Mouse (Mus musculus) hindbrain, embryonic 16.5 days (tissue): ENCODE results near the gene Sprr2j-ps. TPM values are rescaled to one million over a fixed set of nuclear protein-coding genes. Genes with fewer than 3 reads are reported as not detected.

Experiments
- ATAC-seq: fragments of 200-750 bp; cut with Nextera tagmentation; 2 replicates; pipeline ENCODE4 v1.8.0; 2017; ENCODE audit warnings: moderate TSS enrichment, moderate library complexity
- H3K27ac ChIP-seq: fragments of 300-500 bp; sonication (generic); 2 replicates; pipeline ENCODE4 v1.5.1; 2014; ENCODE audit warnings: low read depth, mild to moderate bottlenecking, control low read depth, low read length, moderate library complexity
- H3K27me3 ChIP-seq: fragments of 300-500 bp; sonication (generic); replicated peaks from 2 replicates; pipeline ENCODE4 v1.6.1; 2014; ENCODE audit warnings: low read length; ENCODE audit not compliant: control insufficient read depth, insufficient read depth
- H3K36me3 ChIP-seq: fragments of 300-500 bp; sonication (generic); 2 replicates; pipeline ENCODE4 v1.6.1; 2014; ENCODE audit warnings: mild to moderate bottlenecking, low read length, moderate library complexity, mixed read lengths; ENCODE audit not compliant: control insufficient read depth, insufficient read depth
- H3K4me1 ChIP-seq: fragments of 300-500 bp; sonication (generic); 2 replicates; pipeline ENCODE4 v1.6.1; 2014; ENCODE audit warnings: low read depth, low read length; ENCODE audit not compliant: control insufficient read depth, insufficient read depth
- H3K4me2 ChIP-seq: fragments of 300-500 bp; sonication (generic); 2 replicates; pipeline ENCODE4 v1.6.1; 2014; ENCODE audit warnings: mild to moderate bottlenecking, low read length, control low read depth, moderate library complexity
- H3K4me3 ChIP-seq: fragments of 300-500 bp; sonication (generic); 2 replicates; pipeline ENCODE4 v1.5.1; 2014; ENCODE audit warnings: mild to moderate bottlenecking, low read length, control low read depth, moderate library complexity
- H3K9ac ChIP-seq: fragments of 300-500 bp; sonication (generic); 2 replicates; pipeline ENCODE4 v1.6.1; 2014; ENCODE audit warnings: low read depth, mild to moderate bottlenecking, control low read depth, low read length, moderate library complexity
- H3K9me3 ChIP-seq: fragments of 300-500 bp; sonication (generic); 2 replicates; pipeline ENCODE4 v1.6.1; 2014; ENCODE audit warnings: mild to moderate bottlenecking, low read length, moderate library complexity; ENCODE audit not compliant: control insufficient read depth
- WGBS: fragments of 180-500 bp; shearing (Covaris S2); extraction: QIAGEN DNeasy Blood & Tissue Kit; methylation state at CpG from one replicate; pipeline ENCODE4 v1.1.7; 2014; 5-methylcytosine and 5-hydroxymethylcytosine counted together
- polyA plus RNA-seq: library from polyadenylated mRNA; unstranded; fragments of >200 nt; fragmentation: Nextera tagmentation; extraction: Ambion mirVana; gene quantifications from 2 replicates; pipeline ENCODE4 v1.2.1, GENCODE M21; 2015

Gene Sprr2j-ps
- polyA plus RNA-seq, result not detected in 2 replicates

- Histone ChIP-seq H3K4me1 (no peaks in the 10 kb centered on the region), H3K36me3 (no peaks in the 10 kb centered on the region), H3K27ac (no peak within 1 kb of the TSS), H3K27me3 (no peaks in the 10 kb centered on the region), H3K9ac (no peak within 1 kb of the TSS), H3K4me3 (no peak within 1 kb of the TSS), H3K9me3 (no peaks in the 10 kb centered on the region), H3K4me2 (no peak within 1 kb of the TSS)
- 96% methylated on average over 2 of the region's 2 CpGs for WGBS
- no peak for ATAC-seq
Observed at GRCm38 (mm10) chr3:92417782-92418181, at the start of gene Sprr2j-ps. Sprr2j-ps (plus strand) TSS chr3:92418082.

- no peaks in the 10 kb centered on the region for H3K9me3 ChIP-seq
- no peak overlapping the region for H3K9ac ChIP-seq
- H3K4me1 ChIP-seq, result no peaks in the 10 kb centered on the region
- no peaks in the 10 kb centered on the region for H3K27me3 ChIP-seq
- H3K27ac ChIP-seq, result no peak overlapping the region
- ATAC-seq, result no peak
- H3K4me2 ChIP-seq, result no peak overlapping the region
- no peak overlapping the region for H3K4me3 ChIP-seq
- H3K36me3 ChIP-seq, result no peaks in the 10 kb centered on the region
- 77% methylated on average over 2 of the region's 2 CpGs for WGBS
Observed at GRCm38 (mm10) chr3:92373613-92374012, 44.3 kb upstream of the Sprr2j-ps start.

DNA sequence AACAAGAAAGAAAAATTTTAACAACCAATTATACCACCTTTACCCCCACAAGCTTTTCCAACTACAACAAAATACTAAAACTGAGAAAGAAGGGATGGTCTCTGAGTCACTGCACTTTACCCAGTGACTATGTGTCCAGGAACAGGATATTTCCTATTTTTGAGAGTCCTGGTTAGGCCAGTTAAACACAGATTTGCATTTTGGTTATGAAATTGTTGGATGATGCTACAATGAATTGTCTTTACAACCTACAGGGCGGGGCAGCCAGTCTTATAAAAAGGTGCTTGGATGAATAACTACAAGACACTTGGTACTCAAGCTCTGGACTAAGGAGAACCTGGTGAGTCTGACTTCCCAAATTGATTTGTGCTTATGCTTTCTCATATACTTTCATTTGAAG, 32.5 kb upstream of the Sprr2j-ps start, which contains the start of gene Sprr2h:
Gene Sprr2h, plus strand, starts transcription at position 301 of the 400 bp plus-strand sequence.
- no peak within 1 kb of the TSS for H3K27ac ChIP-seq
- H3K4me1 ChIP-seq, result no peaks in the 10 kb centered on the region
- H3K36me3 ChIP-seq, result no peaks in the 10 kb centered on the region
- no peak within 1 kb of the TSS for H3K4me3 ChIP-seq
- 81% methylated on average over 1 of the region's 1 CpGs for WGBS
- H3K27me3 ChIP-seq, result no peaks in the 10 kb centered on the region
- no peak for ATAC-seq
- no peaks in the 10 kb centered on the region for H3K9me3 ChIP-seq
- no peak within 1 kb of the TSS for H3K4me2 ChIP-seq
- no peak within 1 kb of the TSS for H3K9ac ChIP-seq

DNA sequence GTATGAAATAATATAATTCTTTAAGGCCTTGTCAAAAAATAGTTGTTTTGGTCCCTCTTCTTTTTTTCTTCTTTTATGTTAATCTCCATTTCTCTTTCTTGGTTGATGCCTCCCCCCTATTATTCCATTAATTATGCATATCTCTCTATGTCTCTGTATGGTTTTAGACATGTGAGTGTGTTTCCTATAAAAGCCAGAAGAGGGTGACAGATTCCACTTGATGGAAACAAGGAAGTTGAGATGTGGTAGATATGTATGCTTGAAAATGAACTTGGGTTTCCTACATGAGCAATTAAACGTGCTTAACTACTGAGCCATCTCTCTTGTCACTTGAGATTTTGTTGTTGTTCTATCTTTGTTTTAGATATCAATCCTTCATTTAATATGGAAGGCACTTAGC, 23.6 kb upstream of the Sprr2j-ps start:
- no peak overlapping the region for H3K4me3 ChIP-seq
- H3K9ac ChIP-seq, result no peak overlapping the region
- 56% methylated on average over 1 of the region's 1 CpGs for WGBS
- no peak for ATAC-seq
- no peak overlapping the region for H3K27ac ChIP-seq
- no peaks in the 10 kb centered on the region for H3K4me1 ChIP-seq
- no peaks in the 10 kb centered on the region for H3K9me3 ChIP-seq
- no peaks in the 10 kb centered on the region for H3K36me3 ChIP-seq
- H3K4me2 ChIP-seq, result no peak overlapping the region
- no peaks in the 10 kb centered on the region for H3K27me3 ChIP-seq

- no peaks in the 10 kb centered on the region for H3K9me3 ChIP-seq
- no peak within 1 kb of the TSS for H3K9ac ChIP-seq
- no peak for ATAC-seq
- H3K4me1 ChIP-seq, result no peaks in the 10 kb centered on the region
- H3K4me3 ChIP-seq, result no peak within 1 kb of the TSS
- H3K36me3 ChIP-seq, result no peaks in the 10 kb centered on the region
- H3K27me3 ChIP-seq, result no peaks in the 10 kb centered on the region
- WGBS, result 96% methylated on average over 2 of the region's 2 CpGs
- H3K4me2 ChIP-seq, result no peak within 1 kb of the TSS
- H3K27ac ChIP-seq, result no peak within 1 kb of the TSS
Observed at GRCm38 (mm10) chr3:92407691-92408090, 10.2 kb upstream of the Sprr2j-ps start, which contains the start of gene Sprr2i. Sprr2i (plus strand) TSS chr3:92407991.

- Histone ChIP-seq H3K4me2 (no peak within 1 kb of the TSS), H3K36me3 (no peaks in the 10 kb centered on the region), H3K9me3 (no peaks in the 10 kb centered on the region), H3K27ac (no peak within 1 kb of the TSS), H3K4me1 (no peaks in the 10 kb centered on the region), H3K27me3 (no peaks in the 10 kb centered on the region), H3K9ac (no peak within 1 kb of the TSS), H3K4me3 (no peak within 1 kb of the TSS)
- WGBS, result 97% methylated on average over 6 of the region's 6 CpGs
- ATAC-seq, result no peak
Observed at GRCm38 (mm10) chr3:92429323-92429722, 11.4 kb downstream of the Sprr2j-ps start, which contains the start of gene Gm9774. Gm9774 (minus strand) TSS chr3:92429423.

- Histone ChIP-seq H3K27ac (no peak within 1 kb of the TSS), H3K9ac (no peak within 1 kb of the TSS), H3K9me3 (no peaks in the 10 kb centered on the region), H3K4me3 (no peak within 1 kb of the TSS), H3K27me3 (no peaks in the 10 kb centered on the region), H3K4me1 (no peaks in the 10 kb centered on the region), H3K4me2 (no peak within 1 kb of the TSS), H3K36me3 (no peaks in the 10 kb centered on the region)
- ATAC-seq, result no peak
- WGBS, result 90% methylated on average over 2 of the region's 2 CpGs
Observed at GRCm38 (mm10) chr3:92432282-92432681, 14.4 kb downstream of the Sprr2j-ps start, which contains the start of gene Sprr2k. Sprr2k (plus strand) TSS chr3:92432582.

DNA sequence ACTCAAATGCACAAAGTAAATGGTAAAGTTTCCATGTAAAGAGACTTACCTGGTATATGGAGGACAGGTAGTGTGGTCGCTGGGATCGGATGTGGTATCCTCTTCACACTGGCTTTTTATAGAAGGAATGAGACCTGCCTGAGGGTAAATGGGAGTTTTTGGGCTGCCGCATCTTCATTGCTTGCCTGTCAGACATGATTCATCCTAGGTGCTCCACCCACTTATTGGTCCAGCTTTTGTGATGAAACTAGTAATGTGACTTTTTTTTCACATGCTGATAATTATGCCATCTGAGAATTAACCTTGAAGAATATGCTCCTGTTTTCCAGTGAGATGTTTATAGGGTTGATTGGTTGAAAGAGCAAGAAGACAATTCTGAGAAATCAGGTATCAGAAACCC, 20.8 kb downstream of the Sprr2j-ps start, which contains the start of gene Sprr1b:
Gene Sprr1b, minus strand, starts transcription at position 101 of the 400 bp plus-strand sequence.
- no peak within 1 kb of the TSS for H3K27ac ChIP-seq
- H3K9ac ChIP-seq, result no peak within 1 kb of the TSS
- 90% methylated on average over 3 of the region's 3 CpGs for WGBS
- H3K9me3 ChIP-seq, result no peaks in the 10 kb centered on the region
- H3K27me3 ChIP-seq, result no peaks in the 10 kb centered on the region
- no peaks in the 10 kb centered on the region for H3K36me3 ChIP-seq
- no peaks in the 10 kb centered on the region for H3K4me1 ChIP-seq
- no peak for ATAC-seq
- H3K4me3 ChIP-seq, result no peak within 1 kb of the TSS
- no peak within 1 kb of the TSS for H3K4me2 ChIP-seq

DNA sequence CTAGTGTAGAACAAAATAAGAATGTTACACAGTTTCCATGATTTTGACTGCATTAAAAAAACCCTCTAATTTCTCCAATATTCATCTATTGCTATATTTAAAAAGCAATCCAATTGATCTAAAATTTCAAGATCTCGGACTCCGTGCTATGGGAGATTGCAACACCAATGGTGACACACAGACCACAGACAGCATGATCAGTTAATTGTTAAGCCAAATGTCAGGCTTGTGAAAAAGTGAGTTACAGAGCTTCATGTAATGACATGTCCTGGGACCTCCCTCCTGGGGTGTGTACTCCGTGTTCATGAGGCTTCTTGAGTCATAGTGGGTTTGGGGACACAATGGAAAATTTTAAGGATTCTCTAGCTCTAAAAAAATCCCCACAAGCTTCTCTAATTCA, 22.3 kb downstream of the Sprr2j-ps start:
- no peak overlapping the region for H3K4me2 ChIP-seq
- WGBS, result 85% methylated on average over 3 of the region's 3 CpGs
- no peak overlapping the region for H3K9ac ChIP-seq
- no peaks in the 10 kb centered on the region for H3K27me3 ChIP-seq
- H3K36me3 ChIP-seq, result no peaks in the 10 kb centered on the region
- H3K4me1 ChIP-seq, result no peaks in the 10 kb centered on the region
- H3K27ac ChIP-seq, result no peak overlapping the region
- no peak overlapping the region for H3K4me3 ChIP-seq
- H3K9me3 ChIP-seq, result no peaks in the 10 kb centered on the region
- ATAC-seq, result no peak

GRCm38 (mm10) chr3:92455151-92455550, 37.3 kb downstream of the Sprr2j-ps start:
- 86% methylated on average over 5 of the region's 5 CpGs for WGBS
- no peaks in the 10 kb centered on the region for H3K9me3 ChIP-seq
- no peaks in the 10 kb centered on the region for H3K36me3 ChIP-seq

More at GRCm38 (mm10) chr3:92455151-92455550, 37.3 kb downstream of the Sprr2j-ps start:
- H3K4me3 ChIP-seq, result no peak overlapping the region
- H3K27ac ChIP-seq, result no peak overlapping the region
- no peak overlapping the region for H3K9ac ChIP-seq
- no peak for ATAC-seq
- H3K4me2 ChIP-seq, result no peak overlapping the region
- H3K27me3 ChIP-seq, result no peaks in the 10 kb centered on the region
- no peaks in the 10 kb centered on the region for H3K4me1 ChIP-seq
